Mouse (Mus musculus): ENCODE measurements around the gene Scarf1. TPM values are rescaled to one million over a fixed set of nuclear protein-coding genes. Genes with fewer than 3 reads are reported as not detected.

Scarf1 gene
- 1.3 TPM for polyA plus RNA-seq (2015; fragmentation: Illumina TruSeq; extraction: RNeasy Lipid Tissue Mini Kit (QIAGEN cat#74804); ENCODE audit: low read depth, low replicate concordance)

GRCm38 (mm10) chr11:75513336-75513735 lies at the start of gene Scarf1:
Gene Scarf1, plus strand, starts transcription at chr11:75513540.

GRCm38 (mm10) chr11:75486601-75487285 lies 26.6 kb upstream of the Scarf1 start, which contains the start of gene Prpf8:
Gene Prpf8, plus strand, starts transcription at chr11:75486816.

GRCm38 (mm10) chr11:75509741-75510626 lies 3.4 kb upstream of the Scarf1 start, which contains the start of gene Rilp:
Gene Rilp, plus strand, starts transcription at chr11:75510094.

GRCm38 (mm10) chr11:75531469-75532242 lies 18.3 kb downstream of the Scarf1 start, which contains the start of gene Slc43a2:
Gene Slc43a2, plus strand, starts transcription at chr11:75531694.

Other genes with a start within 250 kb of the Scarf1 start
- gene Rpa1, start 165.2 kb upstream of the Scarf1 start, polyA plus RNA-seq (2015; fragmentation: Illumina TruSeq; extraction: RNeasy Lipid Tissue Mini Kit (QIAGEN cat#74804); ENCODE audit: low read depth, low replicate concordance), result 56.3 TPM
- 8.3 TPM for gene Smyd4, start 165.1 kb upstream of the Scarf1 start, polyA plus RNA-seq (2015; fragmentation: Illumina TruSeq; extraction: RNeasy Lipid Tissue Mini Kit (QIAGEN cat#74804); ENCODE audit: low read depth, low replicate concordance)
- 18.2 TPM for gene Serpinf1, start 90.8 kb upstream of the Scarf1 start, polyA plus RNA-seq (2015; fragmentation: Illumina TruSeq; extraction: RNeasy Lipid Tissue Mini Kit (QIAGEN cat#74804); ENCODE audit: low read depth, low replicate concordance)
- gene Serpinf2, start 73.9 kb upstream of the Scarf1 start, polyA plus RNA-seq (2015; fragmentation: Illumina TruSeq; extraction: RNeasy Lipid Tissue Mini Kit (QIAGEN cat#74804); ENCODE audit: low read depth, low replicate concordance), result 0.34 TPM
- gene Wdr81, start 58.8 kb upstream of the Scarf1 start, polyA plus RNA-seq (2015; fragmentation: Illumina TruSeq; extraction: RNeasy Lipid Tissue Mini Kit (QIAGEN cat#74804); ENCODE audit: low read depth, low replicate concordance), result 10.1 TPM
- 1.2 TPM for gene Tlcd2, start 51.8 kb upstream of the Scarf1 start, polyA plus RNA-seq (2015; fragmentation: Illumina TruSeq; extraction: RNeasy Lipid Tissue Mini Kit (QIAGEN cat#74804); ENCODE audit: low read depth, low replicate concordance)
- gene Prpf8, start 26.7 kb upstream of the Scarf1 start, polyA plus RNA-seq (2015; fragmentation: Illumina TruSeq; extraction: RNeasy Lipid Tissue Mini Kit (QIAGEN cat#74804); ENCODE audit: low read depth, low replicate concordance), result 68.6 TPM
- gene Rilp, start 3.4 kb upstream of the Scarf1 start, polyA plus RNA-seq (2015; fragmentation: Illumina TruSeq; extraction: RNeasy Lipid Tissue Mini Kit (QIAGEN cat#74804); ENCODE audit: low read depth, low replicate concordance), result 1.1 TPM
- 23.8 TPM for gene Slc43a2, start 18.2 kb downstream of the Scarf1 start, polyA plus RNA-seq (2015; fragmentation: Illumina TruSeq; extraction: RNeasy Lipid Tissue Mini Kit (QIAGEN cat#74804); ENCODE audit: low read depth, low replicate concordance)
- gene Pitpna, start 74.6 kb downstream of the Scarf1 start, polyA plus RNA-seq (2015; fragmentation: Illumina TruSeq; extraction: RNeasy Lipid Tissue Mini Kit (QIAGEN cat#74804); ENCODE audit: low read depth, low replicate concordance), result 282 TPM
- gene Inpp5k, start 117.4 kb downstream of the Scarf1 start, polyA plus RNA-seq (2015; fragmentation: Illumina TruSeq; extraction: RNeasy Lipid Tissue Mini Kit (QIAGEN cat#74804); ENCODE audit: low read depth, low replicate concordance), result 39.6 TPM
- 12.5 TPM for gene Myo1c, start 137.0 kb downstream of the Scarf1 start, polyA plus RNA-seq (2015; fragmentation: Illumina TruSeq; extraction: RNeasy Lipid Tissue Mini Kit (QIAGEN cat#74804); ENCODE audit: low read depth, low replicate concordance)
- gene Crk, start 165.7 kb downstream of the Scarf1 start, polyA plus RNA-seq (2015; fragmentation: Illumina TruSeq; extraction: RNeasy Lipid Tissue Mini Kit (QIAGEN cat#74804); ENCODE audit: low read depth, low replicate concordance), result 122 TPM
- 1,053 TPM for gene Ywhae, start 219.3 kb downstream of the Scarf1 start, polyA plus RNA-seq (2015; fragmentation: Illumina TruSeq; extraction: RNeasy Lipid Tissue Mini Kit (QIAGEN cat#74804); ENCODE audit: low read depth, low replicate concordance)

All from brain, adult 10 weeks (tissue).